Mouse (Mus musculus) urinary bladder, postnatal 10 days (tissue): ENCODE measurements around the gene Gfod1.

ENCODE experiments used
- DNase-seq: peaks from one replicate; pipeline ENCODE4 v3.0.0; 2022; ENCODE audit warnings: low spot score

The Gfod1 gene

GRCm38 (mm10) chr13:43201033-43201432, 102.9 kb downstream of the Gfod1 start:
- DNase-seq, result no peak

- DNase-seq, result no peak
Measured at GRCm38 (mm10) chr13:43200473-43200872, 103.5 kb downstream of the Gfod1 start.

GRCm38 (mm10) chr13:43199749-43200148, 104.2 kb downstream of the Gfod1 start:
- DNase-seq, result no peak

- no peak for DNase-seq
Measured at GRCm38 (mm10) chr13:43199282-43199681, 104.7 kb downstream of the Gfod1 start.

- DNase-seq, result no peak
Measured at GRCm38 (mm10) chr13:43197187-43197586, 106.8 kb downstream of the Gfod1 start.

GRCm38 (mm10) chr13:43196000-43196399, 108.0 kb downstream of the Gfod1 start:
- no peak for DNase-seq

GRCm38 (mm10) chr13:43193932-43194331, 110.0 kb downstream of the Gfod1 start:
- DNase-seq, result no peak

GRCm38 (mm10) chr13:43193266-43193665, 110.7 kb downstream of the Gfod1 start:
- DNase-seq, result no peak

GRCm38 (mm10) chr13:43191741-43192192, 112.2 kb downstream of the Gfod1 start:
- DNase-seq, result no peak

GRCm38 (mm10) chr13:43191290-43191689, 112.7 kb downstream of the Gfod1 start:
- no peak for DNase-seq

- no peak for DNase-seq
Measured at GRCm38 (mm10) chr13:43187736-43188135, 116.2 kb downstream of the Gfod1 start.

GRCm38 (mm10) chr13:43183248-43184055, 120.5 kb downstream of the Gfod1 start:
- DNase-seq, result no peak

GRCm38 (mm10) chr13:43182465-43183201, 121.3 kb downstream of the Gfod1 start:
- DNase-seq, result peak; percentile 54

- no peak for DNase-seq
Measured at GRCm38 (mm10) chr13:43181104-43181503, 122.9 kb downstream of the Gfod1 start.

- DNase-seq, result no peak
Measured at GRCm38 (mm10) chr13:43177317-43177716, 126.7 kb downstream of the Gfod1 start.

- DNase-seq, result no peak
Measured at GRCm38 (mm10) chr13:43176676-43177075, 127.3 kb downstream of the Gfod1 start.

GRCm38 (mm10) chr13:43173262-43173661, 130.7 kb downstream of the Gfod1 start:
- DNase-seq, result peak; percentile 28

- DNase-seq, result no peak
Measured at GRCm38 (mm10) chr13:43172036-43172713, 131.8 kb downstream of the Gfod1 start.

GRCm38 (mm10) chr13:43171020-43171710, 132.8 kb downstream of the Gfod1 start, which contains the start of gene Tbc1d7:
Gene Tbc1d7 (minus strand): TSS chr13:43171501.
- peak; percentile 99 for DNase-seq

- no peak for DNase-seq
Measured at GRCm38 (mm10) chr13:43167721-43168120, 136.3 kb downstream of the Gfod1 start.

- no peak for DNase-seq
Measured at GRCm38 (mm10) chr13:43159429-43159828, 144.5 kb downstream of the Gfod1 start.

GRCm38 (mm10) chr13:43158281-43158680, 145.7 kb downstream of the Gfod1 start:
- DNase-seq, result no peak
